Mouse (Mus musculus): Measurements from ENCODE around the gene Efnb3. TPM values are rescaled to one million over a fixed set of nuclear protein-coding genes. Genes with fewer than 3 reads are reported as not detected.

Efnb3 gene
- polyA plus RNA-seq, 1 experiment from 2014 or later: 0.75 TPM

GRCm38 (mm10) chr11:69600098-69600497, 40.1 kb upstream of the Efnb3 start:
- peak; percentile 51 for DNase-seq
- peak overlapping the region; percentile 96 for H3K9ac ChIP-seq

GRCm38 (mm10) chr11:69599436-69599835, 39.4 kb upstream of the Efnb3 start:
- Histone ChIP-seq H3K27ac (peak overlapping the region; percentile 94), H3K4me1 (replicated peaks) (peaks cover 60% of the 10 kb centered on the region), H3K9ac (peak overlapping the region; percentile 96), H3K27me3 (no peaks in the 10 kb centered on the region), H3K4me3 (replicated peaks) (peak overlapping the region; percentile 39), H3K9me3 (replicated peaks) (no peaks in the 10 kb centered on the region), H3K36me3 (peaks cover 37% of the 10 kb centered on the region), H3K4me2 (peak overlapping the region; percentile 64)
- DNase-seq (peak; percentile 53), ATAC-seq (ENCODE audit: low read depth) (peak; percentile 81)
- WGBS (ENCODE audit: insufficient replicate concordance): 8% methylated on average over 9 of the region's 9 CpGs

More at GRCm38 (mm10) chr11:69600098-69600497, 40.1 kb upstream of the Efnb3 start:
- peak; percentile 20; the same call in 1 of the 2 replicates for ATAC-seq (ENCODE audit: low read depth)
- Histone ChIP-seq H3K4me2 (peak overlapping the region; percentile 64), H3K4me3 (replicated peaks) (peak overlapping the region; percentile 39), H3K9me3 (replicated peaks) (no peaks in the 10 kb centered on the region), H3K4me1 (replicated peaks) (peaks cover 67% of the 10 kb centered on the region), H3K27ac (peak overlapping the region; percentile 94), H3K27me3 (no peaks in the 10 kb centered on the region), H3K36me3 (peaks cover 37% of the 10 kb centered on the region)
- WGBS (ENCODE audit: insufficient replicate concordance): 24% methylated on average over 6 of the region's 6 CpGs

GRCm38 (mm10) chr11:69594853-69595252, 34.8 kb upstream of the Efnb3 start:
- no peak overlapping the region for H3K9ac ChIP-seq
- no peaks in the 10 kb centered on the region for H3K27me3 ChIP-seq
- peaks cover 51% of the 10 kb centered on the region for H3K4me1 ChIP-seq (replicated peaks)
- H3K4me2 ChIP-seq: no peak overlapping the region
- ATAC-seq (ENCODE audit: low read depth): no peak
- H3K27ac ChIP-seq: peak overlapping the region; percentile 50; the same call in 1 of the 2 replicates
- 93% methylated on average over 6 of the region's 6 CpGs for WGBS (ENCODE audit: insufficient replicate concordance)
- no peaks in the 10 kb centered on the region for H3K9me3 ChIP-seq (replicated peaks)
- DNase-seq: no peak
- peaks cover 39% of the 10 kb centered on the region for H3K36me3 ChIP-seq
- no peak overlapping the region for H3K4me3 ChIP-seq (replicated peaks)

GRCm38 (mm10) chr11:69592799-69593198, 32.8 kb upstream of the Efnb3 start:
- Histone ChIP-seq H3K9ac (peak overlapping the region; percentile 43; the same call in 1 of the 2 replicates), H3K36me3 (peaks cover 60% of the 10 kb centered on the region), H3K4me1 (replicated peaks) (peaks cover 58% of the 10 kb centered on the region), H3K27ac (peak overlapping the region; percentile 96), H3K4me2 (no peak overlapping the region), H3K9me3 (replicated peaks) (no peaks in the 10 kb centered on the region), H3K27me3 (no peaks in the 10 kb centered on the region), H3K4me3 (replicated peaks) (no peak overlapping the region)
- ATAC-seq (ENCODE audit: low read depth): no peak
- DNase-seq: no peak
- 63% methylated on average over 4 of the region's 4 CpGs for WGBS (ENCODE audit: insufficient replicate concordance)

GRCm38 (mm10) chr11:69591899-69592637, 32.1 kb upstream of the Efnb3 start:
- DNase-seq (no peak), ATAC-seq (ENCODE audit: low read depth) (no peak)
- H3K4me3 ChIP-seq (replicated peaks): no peak overlapping the region
- H3K27ac ChIP-seq: peak overlapping the region; percentile 96
- no peaks in the 10 kb centered on the region for H3K9me3 ChIP-seq (replicated peaks)
- 77% methylated on average over 7 of the region's 7 CpGs for WGBS (ENCODE audit: insufficient replicate concordance)
- H3K4me2 ChIP-seq: no peak overlapping the region
- peaks cover 67% of the 10 kb centered on the region for H3K36me3 ChIP-seq
- peaks cover 65% of the 10 kb centered on the region for H3K4me1 ChIP-seq (replicated peaks)
- H3K27me3 ChIP-seq: no peaks in the 10 kb centered on the region
- H3K9ac ChIP-seq: peak overlapping the region; percentile 43; the same call in 1 of the 2 replicates

GRCm38 (mm10) chr11:69591424-69591823, 31.4 kb upstream of the Efnb3 start:
- H3K4me3 ChIP-seq (replicated peaks): no peak overlapping the region
- peak overlapping the region; percentile 43; the same call in 1 of the 2 replicates for H3K9ac ChIP-seq
- peaks cover 71% of the 10 kb centered on the region for H3K4me1 ChIP-seq (replicated peaks)
- WGBS (ENCODE audit: insufficient replicate concordance): 76% methylated on average over 3 of the region's 3 CpGs
- peak overlapping the region; percentile 62; the same call in 1 of the 2 replicates for H3K4me2 ChIP-seq
- peak overlapping the region; percentile 96 for H3K27ac ChIP-seq
- no peak for DNase-seq
- ATAC-seq (ENCODE audit: low read depth): no peak
- peaks cover 73% of the 10 kb centered on the region for H3K36me3 ChIP-seq
- no peaks in the 10 kb centered on the region for H3K9me3 ChIP-seq (replicated peaks)
- H3K27me3 ChIP-seq: no peaks in the 10 kb centered on the region

- WGBS (ENCODE audit: insufficient replicate concordance): 65% methylated on average over 8 of the region's 8 CpGs
- peak; percentile 71 for ATAC-seq (ENCODE audit: low read depth)
Measured at GRCm38 (mm10) chr11:69590622-69591021, 30.6 kb upstream of the Efnb3 start.

GRCm38 (mm10) chr11:69589207-69589834, 29.3 kb upstream of the Efnb3 start:
- peaks cover 92% of the 10 kb centered on the region for H3K4me1 ChIP-seq (replicated peaks)
- 38% methylated on average over 22 of the region's 22 CpGs for WGBS (ENCODE audit: insufficient replicate concordance)
- H3K27ac ChIP-seq: peak overlapping the region; percentile 96
- H3K9ac ChIP-seq: peak overlapping the region; percentile 67
- H3K9me3 ChIP-seq (replicated peaks): no peaks in the 10 kb centered on the region
- peak; percentile 67 for DNase-seq
- H3K4me2 ChIP-seq: peak overlapping the region; percentile 62
- peak overlapping the region; percentile 30 for H3K4me3 ChIP-seq (replicated peaks)
- H3K36me3 ChIP-seq: peaks cover 70% of the 10 kb centered on the region
- no peaks in the 10 kb centered on the region for H3K27me3 ChIP-seq
- peak; percentile 82 for ATAC-seq (ENCODE audit: low read depth)

More at GRCm38 (mm10) chr11:69590622-69591021, 30.6 kb upstream of the Efnb3 start:
- DNase-seq: no peak
- Histone ChIP-seq H3K9ac (peak overlapping the region; percentile 67), H3K4me2 (peak overlapping the region; percentile 62), H3K27me3 (no peaks in the 10 kb centered on the region), H3K9me3 (replicated peaks) (no peaks in the 10 kb centered on the region), H3K4me1 (replicated peaks) (peaks cover 79% of the 10 kb centered on the region), H3K27ac (peak overlapping the region; percentile 96), H3K36me3 (peaks cover 73% of the 10 kb centered on the region), H3K4me3 (replicated peaks) (no peak overlapping the region)

- Histone ChIP-seq H3K27ac (peak overlapping the region; percentile 96), H3K4me2 (peak overlapping the region; percentile 65), H3K4me1 (replicated peaks) (peaks cover 91% of the 10 kb centered on the region), H3K4me3 (replicated peaks) (peak overlapping the region; percentile 34), H3K27me3 (no peaks in the 10 kb centered on the region), H3K36me3 (peaks cover 62% of the 10 kb centered on the region), H3K9ac (peak overlapping the region; percentile 62), H3K9me3 (replicated peaks) (no peaks in the 10 kb centered on the region)
- peak; percentile 76 for ATAC-seq (ENCODE audit: low read depth)
- DNase-seq: peak; percentile 76
- 25% methylated on average over 7 of the region's 7 CpGs for WGBS (ENCODE audit: insufficient replicate concordance)
Measured at GRCm38 (mm10) chr11:69585718-69586325, 25.8 kb upstream of the Efnb3 start.

GRCm38 (mm10) chr11:69584937-69585336, 24.9 kb upstream of the Efnb3 start:
- Histone ChIP-seq H3K4me1 (replicated peaks) (peaks cover 82% of the 10 kb centered on the region), H3K9ac (peak overlapping the region; percentile 62), H3K9me3 (replicated peaks) (no peaks in the 10 kb centered on the region), H3K27ac (peak overlapping the region; percentile 96), H3K27me3 (no peaks in the 10 kb centered on the region), H3K4me3 (replicated peaks) (peak overlapping the region; percentile 27; the same call in 1 of the 2 replicates), H3K4me2 (peak overlapping the region; percentile 65), H3K36me3 (peaks cover 54% of the 10 kb centered on the region)
- 77% methylated on average over 13 of the region's 13 CpGs for WGBS (ENCODE audit: insufficient replicate concordance)
- DNase-seq (no peak), ATAC-seq (ENCODE audit: low read depth) (no peak)

- Histone ChIP-seq H3K4me1 (replicated peaks) (peaks cover 77% of the 10 kb centered on the region), H3K9ac (peak overlapping the region; percentile 62), H3K36me3 (peaks cover 44% of the 10 kb centered on the region), H3K27me3 (no peaks in the 10 kb centered on the region), H3K27ac (peak overlapping the region; percentile 96), H3K9me3 (replicated peaks) (no peaks in the 10 kb centered on the region), H3K4me2 (peak overlapping the region; percentile 65), H3K4me3 (replicated peaks) (no peak overlapping the region)
- ATAC-seq (ENCODE audit: low read depth) (no peak), DNase-seq (no peak)
- 63% methylated on average over 7 of the region's 7 CpGs for WGBS (ENCODE audit: insufficient replicate concordance)
Measured at GRCm38 (mm10) chr11:69584008-69584407, 24.0 kb upstream of the Efnb3 start.

All from liver, embryonic 13.5 days (tissue).